Mouse (Mus musculus): ENCODE measurements around the gene Cped1.

- no peak for TF ChIP-seq MAX (IDR thresholded peaks at IDR 0.05; ENCODE audit: low read depth)
- TF ChIP-seq POLR2A (IDR thresholded peaks at IDR 0.05; ENCODE audit: insufficient read length, low read depth): no peak
- peak; percentile 51; the same call in 1 of the 2 replicates for TF ChIP-seq CEBPB (IDR thresholded peaks at IDR 0.05; ENCODE audit: insufficient read depth, poor library complexity, severe bottlenecking)
- TF ChIP-seq MYOG (IDR thresholded peaks at IDR 0.05; ENCODE audit: control insufficient read depth in 1 of 3, insufficient read depth in 1 of 3, insufficient read length in 2 of 3, low read depth in 2 of 3): no peak
- TF ChIP-seq MYOD1 (IDR thresholded peaks at IDR 0.05; ENCODE audit: control insufficient read depth in 1 of 3, insufficient read length in 2 of 3, low read depth in 2 of 3): no peak
- TF ChIP-seq E2F4 (IDR thresholded peaks at IDR 0.05; ENCODE audit: insufficient read depth): no peak
- no peak for TF ChIP-seq USF1 (IDR thresholded peaks at IDR 0.05; ENCODE audit: low read depth)
- no peak for TF ChIP-seq TCF3 (IDR thresholded peaks at IDR 0.05; ENCODE audit: insufficient read length, low read depth)
- no peak for TF ChIP-seq SRF (IDR thresholded peaks at IDR 0.05; ENCODE audit: control insufficient read depth, insufficient read length, low read depth)
- no peak for TF ChIP-seq POLR2AphosphoS2 (IDR thresholded peaks at IDR 0.05; ENCODE audit: insufficient read length, low read depth)
- no peak for TF ChIP-seq TCF12 (IDR thresholded peaks at IDR 0.05; ENCODE audit: insufficient read depth, poor library complexity, severe bottlenecking)
Observed at GRCm38 (mm10) chr6:22201879-22202278, 216.2 kb downstream of the Cped1 start.
